Mouse (Mus musculus) lung, postnatal 4 days (tissue): Measurements from ENCODE around the gene Fmo6.

Experiments
- DNase-seq, 2 experiments: peaks; one replicate each; pipeline ENCODE4 v3.0.0; 2021

Gene Fmo6

DNA sequence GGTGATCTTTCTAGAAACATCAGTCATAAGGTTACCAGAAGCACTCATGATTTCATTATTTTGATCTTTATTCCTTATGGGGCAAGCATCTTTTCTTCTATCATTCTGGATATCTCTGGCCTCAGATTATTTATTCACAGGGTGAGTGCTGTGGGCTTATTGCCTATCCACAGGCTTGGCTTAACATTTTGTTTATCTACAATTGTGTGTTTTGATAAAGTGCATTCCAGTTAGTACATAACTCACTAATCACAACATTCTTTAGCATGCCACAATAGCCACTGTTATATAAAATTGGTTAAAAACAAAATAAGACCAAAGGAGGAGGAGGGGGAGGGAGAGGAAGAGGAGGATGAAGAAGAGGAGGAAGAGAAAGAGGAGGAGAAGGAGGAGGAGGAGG, 25.2 kb downstream of the Fmo6 start:
- DNase-seq: no peak

GRCm38 (mm10) chr1:162901879-162902278, 35.4 kb downstream of the Fmo6 start:
- no peak for DNase-seq

DNA sequence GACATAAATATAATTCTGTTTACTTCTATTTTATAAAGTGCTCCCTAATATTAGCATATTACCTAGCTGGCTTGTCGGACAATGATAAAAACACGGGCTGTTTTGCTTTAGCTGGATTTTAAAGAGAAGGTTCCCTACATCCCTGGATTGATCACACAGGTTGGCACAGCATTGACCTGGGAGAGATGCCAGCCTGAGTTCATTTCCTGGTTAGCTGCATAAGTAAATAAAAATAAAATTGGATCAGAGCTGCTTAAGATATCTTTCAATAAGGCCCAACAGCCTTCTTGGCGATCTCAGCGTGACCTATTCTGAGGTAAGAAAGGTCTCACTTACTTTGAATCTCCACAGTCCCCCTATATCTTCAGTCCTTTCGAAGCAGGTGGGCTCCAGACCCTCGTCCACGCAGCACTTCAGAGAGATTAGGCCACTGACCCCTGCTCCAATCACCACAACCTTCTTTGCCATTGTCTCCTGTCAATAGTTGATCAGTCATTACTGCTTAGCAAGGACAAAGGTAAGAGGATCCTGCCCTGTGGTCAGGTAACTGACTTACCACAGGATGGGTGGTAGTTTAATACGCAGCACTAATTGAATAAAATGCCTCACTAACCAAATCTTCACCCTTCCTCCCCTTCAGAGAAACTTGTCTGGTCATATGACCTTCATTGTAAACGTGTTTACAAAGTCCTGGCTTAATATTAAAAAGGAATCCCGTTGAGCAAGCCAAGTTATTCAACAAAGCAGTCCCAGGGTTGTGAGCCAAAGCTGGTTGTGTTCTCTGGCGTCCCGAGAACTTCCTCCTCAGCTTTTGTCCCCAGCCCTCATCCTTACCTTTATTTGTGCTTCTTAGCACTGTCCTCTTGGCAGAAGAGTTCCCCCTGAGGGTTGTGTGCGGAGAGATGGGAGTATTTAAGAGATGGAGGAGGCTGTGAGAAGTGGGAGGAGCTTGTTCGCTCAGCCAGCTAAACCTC, 39.2 kb downstream of the Fmo6 start, which contains the start of gene Fmo2:
TSS of gene Fmo2 (minus strand) at position 889 of the 974 bp plus-strand sequence.
- peak in 1 of 2 experiments; percentile 35 for DNase-seq

DNA sequence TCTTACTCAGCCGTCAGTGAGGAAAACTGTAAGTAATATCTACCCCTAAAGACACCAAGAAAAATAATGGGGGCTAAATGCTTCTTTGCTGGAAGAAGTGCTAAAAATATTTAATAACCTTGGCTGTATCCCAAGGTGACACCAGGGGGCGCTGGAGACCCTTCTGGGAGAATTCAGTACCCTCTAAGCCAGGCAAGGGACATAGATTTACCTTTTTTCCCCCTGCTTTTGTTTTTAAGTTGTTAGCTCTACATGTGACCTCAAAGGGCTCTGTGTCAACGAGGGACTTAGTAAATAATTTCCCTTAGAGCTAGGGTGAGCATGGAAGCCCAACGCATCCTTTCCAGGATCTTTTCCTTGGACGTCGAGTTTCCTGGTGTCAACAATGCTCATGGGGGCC, 41.4 kb downstream of the Fmo6 start:
- peak; percentile 63 to 78 for DNase-seq

DNA sequence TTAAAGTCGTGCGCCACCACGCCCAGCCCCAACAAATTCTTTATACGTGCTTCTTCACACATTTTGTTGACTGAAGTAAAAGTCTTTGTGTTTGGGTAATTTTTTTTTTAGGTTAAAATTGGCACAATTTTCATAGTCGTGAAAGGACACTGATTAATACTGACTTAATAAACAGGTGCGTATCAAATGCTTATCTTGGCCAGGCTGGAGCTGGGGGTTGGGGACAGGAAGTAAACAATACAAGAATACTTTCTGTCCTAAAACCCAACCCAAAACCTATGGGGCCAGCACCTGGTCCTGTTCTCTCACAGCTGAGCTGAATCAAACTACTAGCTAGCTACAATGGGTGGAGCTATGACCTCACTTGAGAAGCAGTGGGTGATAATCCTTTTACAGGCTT, 44.3 kb downstream of the Fmo6 start:
- DNase-seq: no peak

DNA sequence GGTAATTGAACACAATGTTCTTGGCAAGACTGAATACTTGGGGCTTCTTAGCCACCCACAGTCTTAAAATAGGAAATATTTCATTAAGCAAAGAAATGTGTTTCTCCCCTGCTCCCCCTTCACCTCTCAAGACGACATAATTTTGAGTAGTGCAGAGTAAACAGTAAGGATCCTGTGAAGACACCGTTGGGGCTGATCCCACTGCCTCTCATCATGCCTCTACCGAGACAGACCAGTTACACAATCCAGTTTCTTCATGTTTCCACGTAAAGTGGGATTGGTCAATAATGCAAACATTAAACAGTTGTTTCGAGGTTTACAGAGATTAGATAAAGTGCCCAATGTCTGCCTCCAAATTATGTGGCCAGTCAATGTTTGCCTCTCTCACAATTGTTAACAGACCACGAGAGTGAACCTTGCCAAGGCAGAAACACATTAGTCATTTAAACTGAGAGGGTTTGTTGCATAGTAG, 45.3 kb downstream of the Fmo6 start:
- DNase-seq: peak; percentile 46 to 69

GRCm38 (mm10) chr1:162888646-162889045, 48.7 kb downstream of the Fmo6 start:
- DNase-seq: no peak

DNA sequence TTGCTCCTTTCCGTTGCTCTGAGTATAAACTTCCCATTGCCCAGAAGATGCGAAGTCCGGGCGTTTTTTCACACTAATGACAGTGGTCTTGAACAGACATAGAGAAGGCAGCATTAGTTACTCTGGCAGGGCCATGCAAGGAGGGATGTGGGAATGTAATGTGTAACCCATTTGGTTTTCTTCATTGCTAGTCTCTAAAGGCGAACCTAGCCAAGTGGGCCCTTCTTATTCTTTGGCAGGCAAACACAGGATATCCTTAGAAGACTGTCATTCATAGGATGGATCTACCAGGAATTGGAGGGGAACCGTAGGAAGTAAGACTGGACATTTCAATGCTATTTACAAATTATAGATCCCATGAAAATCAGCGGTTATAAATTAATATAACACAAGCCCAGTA, 49.7 kb downstream of the Fmo6 start:
- DNase-seq: no peak

- no peak for DNase-seq
Measured at GRCm38 (mm10) chr1:162886138-162886816, 51.0 kb downstream of the Fmo6 start.

- DNase-seq: no peak
Measured at GRCm38 (mm10) chr1:162882681-162883080, 54.6 kb downstream of the Fmo6 start.

DNA sequence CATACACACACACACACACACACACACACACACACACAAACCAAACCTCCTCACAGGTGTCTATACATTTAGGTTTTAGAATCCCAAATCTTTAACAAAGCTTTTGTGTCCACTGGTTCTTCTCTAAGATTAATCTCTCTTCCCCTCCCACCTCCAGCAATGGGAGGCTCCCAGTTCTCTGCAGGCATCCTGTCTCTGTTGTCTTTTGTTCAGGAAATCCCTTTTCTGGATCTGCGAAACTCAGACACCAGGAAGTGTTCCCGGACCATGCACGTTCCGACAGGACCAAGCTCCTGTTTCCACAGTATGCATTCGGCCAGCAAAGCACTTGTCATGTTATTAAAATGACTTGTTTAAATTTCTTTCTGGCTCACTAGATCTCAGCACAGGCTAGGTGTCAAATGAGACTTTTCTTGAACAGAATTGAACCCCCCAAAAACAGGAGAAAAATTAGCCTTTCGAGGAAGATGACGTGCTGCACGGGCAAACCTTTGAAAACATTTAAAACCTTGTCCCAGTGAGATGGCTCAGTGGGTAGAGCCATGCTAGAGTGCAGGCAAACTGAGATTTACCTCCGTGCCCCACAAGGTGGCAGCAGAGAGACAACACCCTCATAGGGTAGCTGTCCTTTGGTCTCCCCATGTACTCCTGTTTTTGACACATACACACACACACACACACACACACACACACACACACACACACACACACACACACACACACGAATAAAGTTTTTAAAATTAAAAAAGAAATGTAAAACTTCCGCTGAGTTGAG, 57.5 kb downstream of the Fmo6 start:
- peak; percentile 68 to 73 for DNase-seq

DNA sequence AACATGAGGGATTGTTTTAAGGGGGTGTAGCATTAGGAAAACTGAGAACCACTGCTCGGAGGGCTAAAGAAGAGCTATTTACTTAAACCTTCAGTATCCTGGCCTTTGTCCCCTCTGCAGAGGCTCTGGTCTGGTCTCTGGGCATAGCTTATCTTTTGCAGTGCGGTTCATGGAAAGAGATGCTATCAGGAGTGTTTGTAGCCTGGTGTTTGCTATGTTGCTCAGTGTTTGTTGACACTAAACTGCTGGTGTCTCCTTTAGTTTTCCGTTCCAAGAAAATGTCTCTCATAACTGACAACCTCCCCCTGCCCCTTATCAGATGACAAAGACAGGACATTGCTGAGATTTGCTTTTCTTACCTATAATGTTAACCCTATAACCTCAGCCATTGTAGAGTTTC, 62.2 kb downstream of the Fmo6 start:
- no peak for DNase-seq

GRCm38 (mm10) chr1:162871701-162872311, 65.5 kb downstream of the Fmo6 start:
- peak in 1 of 2 experiments; percentile 50 for DNase-seq

GRCm38 (mm10) chr1:162870978-162871377, 66.3 kb downstream of the Fmo6 start:
- no peak for DNase-seq

DNA sequence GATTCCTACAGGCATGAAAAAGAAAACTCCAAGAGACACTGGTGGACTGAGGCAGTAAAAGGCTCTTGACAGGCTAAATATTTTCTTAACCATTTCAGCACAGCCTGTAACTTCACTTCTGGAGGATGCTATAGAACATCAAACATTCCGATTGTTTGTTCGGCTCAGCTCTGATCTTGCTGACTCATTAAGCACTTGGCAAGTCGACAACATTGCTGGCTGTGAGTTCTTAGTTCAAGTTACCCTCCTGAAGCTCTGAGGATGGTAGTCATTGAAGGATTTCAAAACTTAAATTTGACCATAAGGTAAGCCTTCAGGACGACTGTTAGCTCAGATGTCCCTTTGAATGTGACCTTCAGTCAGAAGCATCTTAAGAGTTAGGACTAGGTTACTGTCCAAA, 69.9 kb downstream of the Fmo6 start:
- DNase-seq: no peak
